Mouse (Mus musculus) intestine, embryonic 15.5 days (tissue): ENCODE measurements around the gene Hcls1. TPM values are rescaled to one million over a fixed set of nuclear protein-coding genes. Genes with fewer than 3 reads are reported as not detected.

Experiments
- ATAC-seq: fragments of 200-750 bp; cut with Nextera tagmentation; 2 replicates; pipeline ENCODE4 v1.8.0; 2017; ENCODE audit warnings: moderate TSS enrichment, moderate library complexity
- H3K27ac ChIP-seq: fragments of 300-500 bp; sonication (generic); 2 replicates; pipeline ENCODE4 v1.5.1; 2015; ENCODE audit warnings: mild to moderate bottlenecking, inconsistent platforms
- H3K27me3 ChIP-seq: fragments of 300-500 bp; sonication (generic); replicated peaks from 2 replicates; pipeline ENCODE4 v1.6.1; 2015; ENCODE audit warnings: inconsistent platforms
- H3K36me3 ChIP-seq: fragments of 300-500 bp; sonication (generic); 2 replicates; pipeline ENCODE4 v1.6.1; 2015; ENCODE audit warnings: inconsistent platforms
- H3K4me1 ChIP-seq: fragments of 300-500 bp; sonication (generic); replicated peaks from 2 replicates; pipeline ENCODE4 v1.6.1; 2015; ENCODE audit warnings: inconsistent platforms
- H3K4me2 ChIP-seq: fragments of 300-500 bp; sonication (generic); replicated peaks from 2 replicates; pipeline ENCODE4 v1.6.1; 2015; ENCODE audit warnings: mild to moderate bottlenecking, inconsistent platforms
- H3K4me3 ChIP-seq: fragments of 300-500 bp; sonication (generic); replicated peaks from 2 replicates; pipeline ENCODE4 v1.5.1; 2015; ENCODE audit warnings: inconsistent platforms
- H3K9ac ChIP-seq: fragments of 300-500 bp; sonication (generic); 2 replicates; pipeline ENCODE4 v1.6.1; 2015; ENCODE audit warnings: inconsistent platforms
- H3K9me3 ChIP-seq: fragments of 300-500 bp; sonication (generic); 2 replicates; pipeline ENCODE4 v1.6.1; 2016; ENCODE audit warnings: inconsistent platforms
- WGBS: fragments of 180-500 bp; shearing (Covaris S2); methylation state at CpG from one replicate; pipeline ENCODE4 v1.1.7; 2015; 5-methylcytosine and 5-hydroxymethylcytosine counted together
- polyA plus RNA-seq: library from polyadenylated mRNA; unstranded; fragments of >200 nt; fragmentation: Nextera tagmentation; extraction: Ambion mirVana; gene quantifications from 2 replicates; pipeline ENCODE4 v1.2.1, GENCODE M21; 2015

Gene Hcls1
- polyA plus RNA-seq, 1 experiment from 2014 or later: 10.7 TPM

- 94% methylated on average over 8 of the region's 8 CpGs for WGBS
- H3K9me3 ChIP-seq: no peaks in the 10 kb centered on the region
- no peak overlapping the region for H3K4me2 ChIP-seq
- no peak overlapping the region for H3K4me3 ChIP-seq
- H3K27me3 ChIP-seq: no peaks in the 10 kb centered on the region
- no peaks in the 10 kb centered on the region for H3K4me1 ChIP-seq
- no peak overlapping the region for H3K9ac ChIP-seq
- H3K36me3 ChIP-seq: peaks cover 23% of the 10 kb centered on the region
- no peak overlapping the region for H3K27ac ChIP-seq
- no peak for ATAC-seq
Measured at GRCm38 (mm10) chr16:36921067-36921613, 13.6 kb upstream of the Hcls1 start.

DNA sequence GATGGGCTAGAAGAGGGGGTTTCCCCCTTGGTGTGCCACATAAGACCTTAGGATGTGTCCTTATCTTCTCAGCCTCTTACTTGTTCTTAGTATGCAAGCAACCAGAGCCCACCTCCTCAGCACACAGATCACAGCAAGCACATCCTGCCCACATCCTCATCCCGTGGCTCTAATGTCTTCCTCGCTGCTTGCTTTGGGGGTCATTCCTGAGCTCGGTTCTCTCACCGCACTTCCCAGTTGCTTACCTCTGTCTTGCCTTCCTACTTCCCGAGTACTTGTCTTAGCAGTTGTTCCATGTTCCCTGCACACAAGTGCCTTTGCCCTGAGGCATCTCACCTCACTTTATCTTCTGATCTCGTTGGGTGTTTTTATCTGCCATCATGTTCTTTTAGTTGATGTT, 12.8 kb upstream of the Hcls1 start:
- Histone ChIP-seq H3K4me3 (no peak overlapping the region), H3K4me1 (no peaks in the 10 kb centered on the region), H3K36me3 (peaks cover 26% of the 10 kb centered on the region), H3K9me3 (no peaks in the 10 kb centered on the region), H3K27ac (no peak overlapping the region), H3K4me2 (no peak overlapping the region), H3K27me3 (no peaks in the 10 kb centered on the region), H3K9ac (no peak overlapping the region)
- ATAC-seq: no peak
- 85% methylated on average over 6 of the region's 6 CpGs for WGBS

- peaks cover 31% of the 10 kb centered on the region for H3K36me3 ChIP-seq
- H3K4me1 ChIP-seq: no peaks in the 10 kb centered on the region
- whole genome bisulfite sequencing: 89% methylated on average over 8 of the region's 8 CpGs
- no peaks in the 10 kb centered on the region for H3K27me3 ChIP-seq
- no peak overlapping the region for H3K9ac ChIP-seq
- H3K4me3 ChIP-seq: no peak overlapping the region
- H3K27ac ChIP-seq: no peak overlapping the region
- no peak overlapping the region for H3K4me2 ChIP-seq
- no peaks in the 10 kb centered on the region for H3K9me3 ChIP-seq
- ATAC-seq: no peak
Measured at GRCm38 (mm10) chr16:36924312-36924711, 10.5 kb upstream of the Hcls1 start.

- Histone ChIP-seq H3K36me3 (peaks cover 36% of the 10 kb centered on the region), H3K4me1 (no peaks in the 10 kb centered on the region), H3K9ac (no peak overlapping the region), H3K4me2 (no peak overlapping the region), H3K4me3 (no peak overlapping the region), H3K27ac (no peak overlapping the region), H3K27me3 (no peaks in the 10 kb centered on the region), H3K9me3 (no peaks in the 10 kb centered on the region)
- ATAC-seq: no peak
- WGBS: 91% methylated on average over 6 of the region's 6 CpGs
Measured at GRCm38 (mm10) chr16:36925351-36925750, 9.4 kb upstream of the Hcls1 start.

DNA sequence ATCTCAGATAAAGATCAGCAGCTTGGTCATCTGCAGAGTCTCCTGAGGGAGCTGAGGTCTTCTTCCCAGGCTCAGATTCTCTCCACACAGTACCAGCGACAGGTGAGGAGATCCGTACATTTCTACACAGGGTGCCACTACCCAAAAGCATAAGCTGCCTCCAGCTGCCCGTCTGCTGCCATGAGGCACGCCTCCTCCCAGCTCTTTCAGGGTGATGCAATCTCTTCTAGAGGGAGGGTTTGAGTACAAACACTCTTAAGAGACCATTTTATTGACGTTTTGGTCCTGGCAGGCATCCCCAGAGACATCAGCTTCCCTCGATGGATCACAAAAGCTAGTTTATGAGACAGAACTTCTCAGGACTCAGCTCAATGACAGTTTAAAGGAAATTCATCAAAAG, 9.0 kb upstream of the Hcls1 start:
- no peaks in the 10 kb centered on the region for H3K4me1 ChIP-seq
- H3K9ac ChIP-seq: no peak overlapping the region
- ATAC-seq: no peak
- no peaks in the 10 kb centered on the region for H3K9me3 ChIP-seq
- H3K27ac ChIP-seq: no peak overlapping the region
- H3K4me3 ChIP-seq: no peak overlapping the region
- H3K4me2 ChIP-seq: no peak overlapping the region
- no peaks in the 10 kb centered on the region for H3K27me3 ChIP-seq
- peaks cover 39% of the 10 kb centered on the region for H3K36me3 ChIP-seq
- WGBS: 65% methylated on average over 6 of the region's 6 CpGs

DNA sequence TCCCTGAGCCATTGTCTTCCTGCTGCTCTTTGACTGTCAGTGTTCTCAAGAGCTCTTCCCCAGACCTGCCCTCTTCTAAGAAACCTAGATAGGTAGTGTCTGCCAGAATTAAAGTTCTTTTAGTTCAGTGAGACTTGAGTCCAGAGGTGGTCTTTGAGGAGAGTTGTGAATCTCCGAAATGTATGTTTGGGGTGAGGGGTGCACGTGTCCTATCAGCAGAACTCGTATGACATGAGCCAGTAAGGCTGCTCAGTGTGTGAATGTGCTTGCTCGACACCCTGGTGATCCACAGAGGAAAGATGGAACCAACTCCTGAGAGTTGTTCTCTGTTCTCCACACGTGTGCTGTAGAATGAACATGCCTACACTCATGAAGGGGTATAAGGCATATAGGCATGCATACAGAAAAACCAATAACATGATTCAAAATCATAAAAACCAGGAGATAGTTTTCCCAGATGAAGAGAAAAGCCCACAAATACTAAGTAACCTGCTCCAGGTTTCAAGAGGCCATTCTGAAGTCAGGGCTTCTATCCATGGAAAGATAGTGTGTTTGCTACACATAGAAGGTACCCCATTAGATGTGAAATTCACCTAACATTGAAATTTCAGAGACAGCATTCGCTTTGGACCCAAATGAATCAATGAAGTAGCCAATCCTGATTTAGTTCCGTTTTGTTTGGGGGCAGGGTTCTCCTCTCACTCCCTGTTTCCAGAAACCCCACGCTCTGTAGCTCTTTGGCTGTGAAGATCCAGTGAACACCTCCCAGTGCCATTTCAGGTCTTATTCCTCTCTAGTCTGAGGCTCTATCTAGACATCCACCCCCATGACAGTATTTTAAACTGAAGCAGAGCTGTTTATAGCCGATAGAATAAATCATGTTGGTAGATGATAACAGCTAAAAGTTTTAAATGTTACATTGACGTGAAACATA, 8.0 kb upstream of the Hcls1 start:
- H3K9me3 ChIP-seq: no peaks in the 10 kb centered on the region
- no peak for ATAC-seq
- peaks cover 39% of the 10 kb centered on the region for H3K36me3 ChIP-seq
- H3K27me3 ChIP-seq: no peaks in the 10 kb centered on the region
- no peak overlapping the region for H3K9ac ChIP-seq
- H3K4me1 ChIP-seq: no peaks in the 10 kb centered on the region
- WGBS: 90% methylated on average over 10 of the region's 10 CpGs
- no peak overlapping the region for H3K4me2 ChIP-seq
- H3K27ac ChIP-seq: no peak overlapping the region
- H3K4me3 ChIP-seq: no peak overlapping the region

DNA sequence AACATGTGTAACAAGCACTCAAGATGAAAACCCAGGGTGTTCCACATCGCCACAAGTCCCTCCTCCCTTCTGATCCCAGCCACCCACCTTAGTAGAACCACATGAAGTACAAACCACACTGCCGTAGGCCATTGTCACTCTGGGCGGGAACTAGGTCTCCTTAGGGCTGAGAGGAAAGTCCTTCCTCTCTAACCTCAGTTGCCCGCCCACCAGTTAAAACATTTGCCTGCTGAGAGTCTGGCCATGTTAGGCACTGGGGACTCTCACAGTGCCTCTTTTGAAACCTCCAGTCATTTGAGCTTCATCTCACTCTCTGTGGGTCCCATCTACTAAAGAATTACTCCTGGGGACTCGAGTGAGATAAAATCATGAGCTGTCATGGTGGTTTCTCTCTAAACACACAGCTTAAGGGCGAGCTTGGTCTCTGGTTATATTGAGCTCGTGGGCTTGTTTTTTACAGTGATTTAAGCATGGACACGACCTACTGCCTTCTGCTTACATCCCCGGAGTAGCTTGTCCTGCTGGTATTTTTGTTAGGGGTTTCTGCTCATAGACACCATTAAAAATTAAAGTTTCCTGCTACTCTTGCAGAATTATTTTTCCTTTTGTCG, 7.2 kb upstream of the Hcls1 start:
- no peak overlapping the region for H3K9ac ChIP-seq
- no peaks in the 10 kb centered on the region for H3K9me3 ChIP-seq
- no peak for ATAC-seq
- no peak overlapping the region for H3K27ac ChIP-seq
- no peak overlapping the region for H3K4me2 ChIP-seq
- 89% methylated on average over 10 of the region's 10 CpGs for WGBS
- peaks cover 46% of the 10 kb centered on the region for H3K36me3 ChIP-seq
- no peaks in the 10 kb centered on the region for H3K27me3 ChIP-seq
- H3K4me1 ChIP-seq: no peaks in the 10 kb centered on the region
- H3K4me3 ChIP-seq: no peak overlapping the region

DNA sequence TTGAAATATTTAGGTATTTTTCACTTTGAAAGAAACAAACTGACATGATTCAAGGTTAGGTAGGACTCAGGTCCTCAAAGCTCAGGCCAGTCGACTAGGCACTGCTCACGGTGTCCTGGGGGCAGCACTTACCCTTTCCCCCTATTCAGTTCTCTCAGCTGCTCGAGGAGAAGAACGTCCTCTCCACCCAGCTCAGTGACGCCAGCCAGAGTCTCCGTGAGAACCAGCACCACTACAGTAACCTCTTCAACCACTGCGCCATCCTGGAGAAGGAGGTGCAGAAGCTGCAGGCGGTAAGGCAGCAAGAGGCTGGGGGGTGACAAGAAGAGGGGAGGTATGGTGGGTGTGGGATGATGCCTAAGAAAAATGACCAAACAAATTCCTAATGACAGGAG, 6.7 kb upstream of the Hcls1 start:
- no peak for ATAC-seq
- WGBS: 92% methylated on average over 8 of the region's 8 CpGs
- H3K4me3 ChIP-seq: no peak overlapping the region
- peaks cover 48% of the 10 kb centered on the region for H3K36me3 ChIP-seq
- no peaks in the 10 kb centered on the region for H3K4me1 ChIP-seq
- H3K9me3 ChIP-seq: no peaks in the 10 kb centered on the region
- H3K9ac ChIP-seq: no peak overlapping the region
- no peak overlapping the region for H3K4me2 ChIP-seq
- H3K27ac ChIP-seq: no peak overlapping the region
- no peaks in the 10 kb centered on the region for H3K27me3 ChIP-seq

GRCm38 (mm10) chr16:36929216-36929615, 5.6 kb upstream of the Hcls1 start:
- no peak overlapping the region for H3K9ac ChIP-seq

GRCm38 (mm10) chr16:36930231-36931136, 4.3 kb upstream of the Hcls1 start:
- Histone ChIP-seq H3K9me3 (no peaks in the 10 kb centered on the region), H3K4me2 (no peak overlapping the region), H3K4me1 (no peaks in the 10 kb centered on the region), H3K4me3 (no peak overlapping the region), H3K9ac (no peak overlapping the region), H3K27ac (no peak overlapping the region), H3K27me3 (no peaks in the 10 kb centered on the region), H3K36me3 (peaks cover 46% of the 10 kb centered on the region)
- no peak for ATAC-seq
- WGBS: 69% methylated on average over 11 of the region's 11 CpGs

More at GRCm38 (mm10) chr16:36929216-36929615, 5.6 kb upstream of the Hcls1 start:
- no peak overlapping the region for H3K27ac ChIP-seq
- no peaks in the 10 kb centered on the region for H3K4me1 ChIP-seq
- ATAC-seq: no peak
- no peaks in the 10 kb centered on the region for H3K27me3 ChIP-seq
- peaks cover 48% of the 10 kb centered on the region for H3K36me3 ChIP-seq
- WGBS: 95% methylated on average over 7 of the region's 7 CpGs
- no peak overlapping the region for H3K4me3 ChIP-seq
- no peak overlapping the region for H3K4me2 ChIP-seq
- no peaks in the 10 kb centered on the region for H3K9me3 ChIP-seq

- no peak overlapping the region for H3K27ac ChIP-seq
- peaks cover 40% of the 10 kb centered on the region for H3K36me3 ChIP-seq
- no peak for ATAC-seq
- H3K4me2 ChIP-seq: no peak overlapping the region
- no peaks in the 10 kb centered on the region for H3K9me3 ChIP-seq
- no peaks in the 10 kb centered on the region for H3K27me3 ChIP-seq
- H3K9ac ChIP-seq: no peak overlapping the region
- H3K4me3 ChIP-seq: no peak overlapping the region
- H3K4me1 ChIP-seq: no peaks in the 10 kb centered on the region
- WGBS: 93% methylated on average over 10 of the region's 10 CpGs
Measured at GRCm38 (mm10) chr16:36931381-36931780, 3.4 kb upstream of the Hcls1 start.

DNA sequence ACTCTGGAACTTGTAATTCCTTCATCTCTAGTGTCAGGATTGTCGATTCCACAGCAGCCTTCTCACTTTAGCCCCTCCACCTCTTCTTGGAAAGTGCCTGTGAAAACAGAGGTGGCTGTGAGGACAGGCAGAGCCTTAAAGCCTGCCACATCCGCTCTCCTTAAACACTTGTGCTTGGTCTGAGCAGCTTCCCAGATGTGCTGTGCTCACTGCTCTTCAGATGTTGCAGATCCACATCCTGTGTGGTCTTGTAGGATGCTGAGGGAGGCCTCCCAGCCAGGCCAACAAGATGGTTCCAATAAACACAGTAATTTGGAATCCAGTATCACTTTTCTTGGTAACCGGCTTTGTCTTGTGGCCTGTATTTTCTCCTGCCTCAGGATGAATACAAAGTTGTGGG, 2.8 kb upstream of the Hcls1 start:
- Histone ChIP-seq H3K27me3 (no peaks in the 10 kb centered on the region), H3K4me2 (no peak overlapping the region), H3K4me1 (no peaks in the 10 kb centered on the region), H3K9me3 (no peaks in the 10 kb centered on the region), H3K9ac (no peak overlapping the region), H3K4me3 (no peak overlapping the region), H3K27ac (no peak overlapping the region), H3K36me3 (peaks cover 37% of the 10 kb centered on the region)
- WGBS: 67% methylated on average over 3 of the region's 3 CpGs
- ATAC-seq: no peak
